Mouse (Mus musculus) ES-Bruce4 (cell line): Measurements from ENCODE around the gene Raly. TPM values are rescaled to one million over a fixed set of nuclear protein-coding genes. Genes with fewer than 3 reads are reported as not detected.

Experiments used
- H3K27ac ChIP-seq: 2 replicates; pipeline ENCODE4 v1.5.1; 2012; ENCODE audit warnings: low read length, inconsistent platforms; ENCODE audit not compliant: insufficient read depth
- H3K27me3 ChIP-seq: 2 replicates; pipeline ENCODE4 v1.6.1; 2012; ENCODE audit warnings: mild to moderate bottlenecking, low read length, inconsistent platforms; ENCODE audit not compliant: control insufficient read depth, poor library complexity, insufficient read depth, severe bottlenecking
- H3K36me3 ChIP-seq: 2 replicates; pipeline ENCODE4 v1.6.1; 2012; ENCODE audit warnings: inconsistent platforms, mild to moderate bottlenecking, low read length, moderate library complexity; ENCODE audit not compliant: control insufficient read depth, poor library complexity, insufficient read depth, severe bottlenecking
- H3K4me1 ChIP-seq: one replicate; pipeline ENCODE4 v1.8.1; 2011; ENCODE audit warnings: low read length; ENCODE audit not compliant: control insufficient read depth, insufficient read depth
- H3K4me3 ChIP-seq: 2 replicates; pipeline ENCODE4 v1.5.1; 2011; ENCODE audit warnings: low read depth, mild to moderate bottlenecking, low read length
- H3K9ac ChIP-seq: 2 replicates; pipeline ENCODE4 v1.6.1; 2012; ENCODE audit warnings: low read depth, mild to moderate bottlenecking, inconsistent platforms; ENCODE audit not compliant: poor library complexity, severe bottlenecking
- H3K9me3 ChIP-seq: replicated peaks from 2 replicates; pipeline ENCODE4 v1.6.1; 2012; ENCODE audit warnings: mild to moderate bottlenecking, low read length, inconsistent platforms; ENCODE audit not compliant: control insufficient read depth, poor library complexity, insufficient read depth, severe bottlenecking
- CTCF ChIP-seq: IDR thresholded peaks from one replicate; pipeline ENCODE4 v1.8.1; 2011; ENCODE audit warnings: low read depth, low read length
- EP300 ChIP-seq: IDR thresholded peaks from 2 replicates; pipeline ENCODE4 v1.6.1; 2011; ENCODE audit warnings: low read depth, low read length; ENCODE audit not compliant: insufficient read depth
- POLR2A ChIP-seq: IDR thresholded peaks from one replicate; pipeline ENCODE4 v1.8.1; 2011; ENCODE audit warnings: low read length; ENCODE audit not compliant: insufficient read depth
- polyA plus RNA-seq: library from polyadenylated mRNA; stranded (reverse); fragments of >200 nt; gene quantifications from 2 replicates; pipeline ENCODE4 v1.2.4, GENCODE M21; 2011; ENCODE audit warnings: low read depth; ENCODE audit not compliant: missing spikeins, insufficient read depth, insufficient read length

Gene Raly
- polyA plus RNA-seq, 1 experiment = 241 TPM

- Histone ChIP-seq H3K9me3 (no peaks in the 10 kb centered on the region), H3K4me3 (no peak overlapping the region), H3K4me1 (peaks cover 2% of the 10 kb centered on the region), H3K9ac (no peak overlapping the region), H3K36me3 (no peaks in the 10 kb centered on the region), H3K27ac (no peak overlapping the region), H3K27me3 (no peaks in the 10 kb centered on the region)
- TF ChIP-seq EP300 (no peak), POLR2A (no peak), CTCF (no peak)
Observed at GRCm38 (mm10) chr2:154786776-154787175, 4.1 kb upstream of the Raly start.

DNA sequence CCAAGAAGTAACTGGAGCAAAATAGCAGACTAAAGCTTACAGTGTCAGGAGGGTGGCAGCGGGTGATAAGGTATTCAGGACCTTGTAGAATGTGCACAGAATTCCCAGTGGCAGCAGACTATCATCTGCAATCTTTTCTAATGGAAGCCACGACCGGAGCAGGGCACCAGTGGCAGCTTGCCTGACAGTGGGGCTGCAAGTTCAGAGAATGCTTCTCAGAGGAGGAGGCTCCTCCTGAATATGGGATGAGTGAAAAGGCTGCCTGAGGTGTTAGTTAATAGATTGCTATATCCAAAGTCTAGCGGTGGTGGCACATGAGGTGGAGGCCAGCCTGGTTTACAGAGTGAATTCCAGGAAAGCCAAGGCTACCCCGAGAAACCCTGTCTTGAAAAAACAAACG is 1.5 kb upstream of the Raly start:
- Histone ChIP-seq H3K9ac (peak overlapping the region; percentile 76), H3K27ac (peak overlapping the region; percentile 74; the same call in 1 of the 2 replicates), H3K27me3 (no peaks in the 10 kb centered on the region), H3K9me3 (no peaks in the 10 kb centered on the region), H3K4me1 (peaks cover 2% of the 10 kb centered on the region), H3K36me3 (peaks cover 11% of the 10 kb centered on the region), H3K4me3 (no peak overlapping the region)
- TF ChIP-seq POLR2A = no peak
- TF ChIP-seq CTCF = no peak
- TF ChIP-seq EP300 = no peak

GRCm38 (mm10) chr2:154789977-154790655 is 780 bp upstream of the Raly start:
- Histone ChIP-seq H3K9ac (peak overlapping the region; percentile 76), H3K27me3 (no peaks in the 10 kb centered on the region), H3K4me3 (peak overlapping the region; percentile 43), H3K36me3 (peaks cover 11% of the 10 kb centered on the region), H3K27ac (peak overlapping the region; percentile 74), H3K4me1 (peaks cover 2% of the 10 kb centered on the region), H3K9me3 (no peaks in the 10 kb centered on the region)
- TF ChIP-seq EP300 (no peak), POLR2A (peak; percentile 38)

DNA sequence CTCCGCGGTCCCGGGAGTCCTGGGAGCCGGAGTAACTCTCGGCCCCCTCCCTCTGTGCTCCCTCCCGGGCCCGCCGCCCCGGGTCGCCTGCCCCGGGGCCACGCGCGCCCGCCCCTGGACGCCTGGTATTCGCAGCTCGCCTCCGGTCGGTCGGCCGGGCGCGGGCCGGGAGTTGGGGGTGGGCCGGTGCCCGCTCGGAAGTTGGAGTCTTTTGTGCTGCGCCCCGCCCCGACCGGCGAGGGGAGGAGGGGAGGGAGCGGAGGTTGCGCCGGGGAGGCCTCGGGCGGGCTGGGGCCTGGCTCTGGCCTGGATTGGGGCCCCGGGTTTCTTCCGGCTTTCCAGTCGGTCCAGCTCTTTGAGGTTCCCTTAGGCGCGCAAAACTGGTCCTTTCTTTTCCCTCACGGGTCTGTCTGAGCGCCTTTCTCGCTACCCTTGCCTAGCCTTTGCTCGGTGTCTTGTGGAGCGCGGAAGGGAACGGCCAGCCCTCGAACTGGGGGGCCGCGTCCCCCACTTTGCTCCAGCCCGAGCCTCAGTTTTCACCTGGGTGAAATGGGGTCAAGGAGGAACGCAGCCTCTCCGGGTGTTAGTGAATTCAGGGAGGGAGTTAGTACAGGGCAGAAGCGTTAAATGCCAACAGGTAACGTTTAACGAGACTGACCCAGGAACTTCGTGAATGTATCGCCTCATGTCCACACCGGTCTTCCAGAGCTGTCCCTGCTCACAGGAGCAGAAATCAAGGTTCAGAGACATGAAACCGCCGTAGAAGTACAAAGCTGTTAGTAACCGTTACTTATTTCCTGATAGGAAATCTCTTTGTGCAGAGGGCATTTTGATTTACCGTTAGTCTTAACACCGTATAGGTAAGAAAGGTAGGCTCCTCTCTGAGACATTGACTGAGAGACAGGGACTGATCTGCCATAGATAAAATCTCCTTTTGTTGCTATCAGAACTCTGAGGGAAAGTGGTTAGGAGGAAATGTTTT is 1.1 kb downstream of the Raly start:
- H3K4me3 ChIP-seq = peak overlapping the region; percentile 83
- H3K9me3 ChIP-seq = no peaks in the 10 kb centered on the region
- H3K27ac ChIP-seq = no peak overlapping the region
- TF ChIP-seq EP300 (no peak), CTCF (no peak), POLR2A (no peak)
- no peaks in the 10 kb centered on the region for H3K27me3 ChIP-seq
- peak overlapping the region; percentile 98 for H3K9ac ChIP-seq
- H3K36me3 ChIP-seq = peaks cover 13% of the 10 kb centered on the region
- H3K4me1 ChIP-seq = no peaks in the 10 kb centered on the region

- Histone ChIP-seq H3K27ac (no peak overlapping the region), H3K9me3 (no peaks in the 10 kb centered on the region), H3K9ac (no peak overlapping the region), H3K27me3 (no peaks in the 10 kb centered on the region), H3K36me3 (0 out of 2 replicates have a peak, but pooled peaks cover 2% of the 10 kb centered on the region), H3K4me3 (no peak overlapping the region), H3K4me1 (no peaks in the 10 kb centered on the region)
- TF ChIP-seq EP300 (no peak), CTCF (no peak), POLR2A (no peak)
Observed at GRCm38 (mm10) chr2:154803372-154803771, 12.5 kb downstream of the Raly start.
